Mouse (Mus musculus): ENCODE data around the gene Gon7.

GRCm38 (mm10) chr12:102713153-102713865 is 44.3 kb downstream of the Gon7 start:
- TF ChIP-seq CTCF (IDR thresholded peaks at IDR 0.05; ENCODE audit: borderline replicate concordance, insufficient read depth, low read depth, low read length), result no peak
- TF ChIP-seq POLR2A (IDR thresholded peaks at IDR 0.05; ENCODE audit: borderline replicate concordance, insufficient read depth, low read length), result no peak
